Mouse (Mus musculus) kidney, adult 2 months (tissue): ENCODE measurements around the gene Noc3l. TPM values are rescaled to one million over a fixed set of nuclear protein-coding genes. Genes with fewer than 3 reads are reported as not detected.

Source experiments
- DNase-seq: peaks from one replicate; pipeline ENCODE4 v3.0.0; 2021
- H3K27ac ChIP-seq: fragments of 200-500 bp; 2 replicates; pipeline ENCODE4 v1.5.1; 2012; ENCODE audit warnings: low read depth, low read length, control low read depth, inconsistent platforms; ENCODE audit not compliant: insufficient read depth
- H3K27me3 ChIP-seq: fragments of 200-500 bp; replicated peaks from 2 replicates; pipeline ENCODE4 v1.6.1; 2012; ENCODE audit warnings: mild to moderate bottlenecking, moderate library complexity, low read length, inconsistent platforms; ENCODE audit not compliant: control insufficient read depth, insufficient read depth
- H3K36me3 ChIP-seq: fragments of 200-500 bp; 2 replicates; pipeline ENCODE4 v1.6.1; 2012; ENCODE audit warnings: mild to moderate bottlenecking, moderate library complexity, low read length, inconsistent platforms; ENCODE audit not compliant: control insufficient read depth, insufficient read depth
- H3K4me1 ChIP-seq: fragments of 200-500 bp; 2 replicates; pipeline ENCODE4 v1.6.1; 2011; ENCODE audit warnings: low read length; ENCODE audit not compliant: control insufficient read depth, insufficient read depth
- H3K4me3 ChIP-seq: fragments of 200-500 bp; 2 replicates; pipeline ENCODE4 v1.5.1; 2011; ENCODE audit warnings: mild to moderate bottlenecking, low read depth, low read length, control low read depth; ENCODE audit not compliant: insufficient read depth
- CTCF ChIP-seq: fragments of 200-500 bp; conservative IDR thresholded peaks from 2 replicates; pipeline ENCODE4 v1.5.1; 2011; ENCODE audit warnings: low read depth, mild to moderate bottlenecking, control low read depth, low read length, moderate library complexity, mixed read lengths; ENCODE audit not compliant: insufficient read depth, insufficient read length
- POLR2A ChIP-seq: fragments of 200-500 bp; IDR thresholded peaks from one replicate; pipeline ENCODE4 v1.6.1; 2011; ENCODE audit warnings: low read depth, low read length, control low read depth
- WGBS: fragments of 180-500 bp; shearing (Covaris S2); methylation state at CpG from one replicate; pipeline ENCODE4 v1.1.7; 2018; 5-methylcytosine and 5-hydroxymethylcytosine counted together
- polyA plus RNA-seq: library from polyadenylated mRNA; depleted of rRNA; stranded (reverse); fragments of >200 nt; gene quantifications from 2 replicates; pipeline ENCODE4 v1.2.3, GENCODE M21; 2012

Noc3l gene
- polyA plus RNA-seq, 1 experiment = 3.2 TPM

GRCm38 (mm10) chr19:38836084-38836437 lies 17.0 kb upstream of the Noc3l start:
- peak overlapping the region; percentile 82 for H3K27ac ChIP-seq
- H3K27me3 ChIP-seq = no peaks in the 10 kb centered on the region
- DNase-seq = no peak
- TF ChIP-seq CTCF = no peak
- H3K36me3 ChIP-seq = no peaks in the 10 kb centered on the region
- peak overlapping the region; percentile 80 for H3K4me3 ChIP-seq
- H3K4me1 ChIP-seq = no peaks in the 10 kb centered on the region; the same call in 1 of the 2 replicates
- 18% methylated on average over 10 of the region's 10 CpGs for WGBS

DNA sequence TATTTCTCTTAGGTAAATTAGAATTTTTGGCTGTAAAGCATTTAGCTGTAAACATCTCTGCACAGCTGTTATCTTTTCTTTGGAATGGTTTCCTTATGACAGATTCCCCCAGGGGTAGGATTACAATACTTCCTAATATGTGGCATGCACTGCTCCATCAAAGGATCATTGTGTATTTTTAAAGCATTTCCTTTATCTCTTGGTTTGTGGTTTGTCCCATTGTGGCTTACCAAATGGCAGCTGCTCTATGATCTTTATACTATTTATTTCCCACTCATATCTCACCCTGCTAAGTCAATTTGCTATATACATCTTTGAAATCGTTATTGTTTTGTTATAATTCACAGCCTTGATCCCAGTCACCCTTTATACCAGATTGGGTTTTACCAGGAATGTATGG lies 14.2 kb upstream of the Noc3l start:
- no peak for DNase-seq
- Histone ChIP-seq H3K4me3 (no peak overlapping the region), H3K27ac (no peak overlapping the region), H3K4me1 (no peaks in the 10 kb centered on the region; the same call in 1 of the 2 replicates), H3K27me3 (no peaks in the 10 kb centered on the region), H3K36me3 (no peaks in the 10 kb centered on the region)
- WGBS = 56% methylated on average over 1 of the region's 1 CpGs
- TF ChIP-seq POLR2A = no peak
- no peak for TF ChIP-seq CTCF

DNA sequence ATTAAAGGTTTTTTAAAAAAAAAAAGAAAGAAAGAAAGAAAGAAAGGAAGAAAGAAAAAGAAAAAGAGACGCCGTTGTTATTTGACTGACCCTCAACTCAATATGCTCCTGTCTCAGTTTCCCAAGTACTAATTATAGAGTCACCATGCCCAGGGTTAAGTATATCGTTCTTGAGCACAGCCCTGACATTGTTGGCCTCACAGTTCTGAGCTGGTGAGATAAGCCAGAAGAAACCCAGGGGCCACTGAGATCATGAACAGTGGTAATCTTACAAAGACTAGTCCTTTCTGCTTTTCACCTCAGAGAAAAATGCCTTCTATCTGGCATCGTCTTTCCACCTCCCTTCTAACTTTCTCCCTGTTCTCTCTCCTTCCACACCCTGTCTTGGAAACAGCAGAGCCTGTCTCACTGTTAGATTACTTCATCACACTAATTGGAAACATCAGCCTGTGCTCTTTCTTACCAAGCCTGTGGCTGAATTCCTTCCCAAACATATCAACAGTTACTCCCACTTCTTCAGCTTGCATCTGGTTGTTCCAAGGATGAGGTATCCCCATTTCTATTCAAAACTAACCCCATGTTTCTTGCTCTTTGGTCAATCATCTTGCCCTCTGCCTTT lies 1.3 kb upstream of the Noc3l start:
- H3K36me3 ChIP-seq = no peaks in the 10 kb centered on the region
- 92% methylated on average over 4 of the region's 4 CpGs for WGBS
- no peak overlapping the region for H3K27ac ChIP-seq
- no peak for DNase-seq
- no peaks in the 10 kb centered on the region for H3K27me3 ChIP-seq
- H3K4me3 ChIP-seq = no peak overlapping the region
- TF ChIP-seq CTCF = no peak
- no peak for TF ChIP-seq POLR2A
- peaks cover 5% of the 10 kb centered on the region for H3K4me1 ChIP-seq

DNA sequence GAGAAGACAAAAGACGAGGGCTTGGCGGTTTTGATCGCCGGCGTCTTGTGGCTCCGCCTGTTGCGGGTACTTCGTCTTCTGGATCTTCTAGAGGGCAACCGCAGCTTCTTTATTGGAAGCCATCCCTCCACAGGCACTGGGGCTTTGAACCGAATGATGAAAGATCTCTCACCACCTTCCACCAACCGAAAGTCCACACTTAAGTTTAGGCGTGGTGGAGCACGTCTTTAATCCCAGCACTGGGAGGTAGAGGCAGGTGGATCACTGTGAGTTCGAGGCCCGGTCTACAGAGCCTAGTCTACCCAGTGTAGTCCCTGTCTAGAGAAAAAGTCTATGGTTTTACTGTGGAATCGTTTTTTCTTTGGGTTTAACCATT lies 378 bp upstream of the Noc3l start:
- no peaks in the 10 kb centered on the region for H3K27me3 ChIP-seq
- no peak for TF ChIP-seq POLR2A
- TF ChIP-seq CTCF = no peak
- 0 out of 2 replicates have a peak, but pooled peaks cover 1% of the 10 kb centered on the region for H3K36me3 ChIP-seq
- WGBS = 11% methylated on average over 16 of the region's 16 CpGs
- H3K4me3 ChIP-seq = peak overlapping the region; percentile 94
- peaks cover 5% of the 10 kb centered on the region for H3K4me1 ChIP-seq
- no peak for DNase-seq
- H3K27ac ChIP-seq = no peak overlapping the region

DNA sequence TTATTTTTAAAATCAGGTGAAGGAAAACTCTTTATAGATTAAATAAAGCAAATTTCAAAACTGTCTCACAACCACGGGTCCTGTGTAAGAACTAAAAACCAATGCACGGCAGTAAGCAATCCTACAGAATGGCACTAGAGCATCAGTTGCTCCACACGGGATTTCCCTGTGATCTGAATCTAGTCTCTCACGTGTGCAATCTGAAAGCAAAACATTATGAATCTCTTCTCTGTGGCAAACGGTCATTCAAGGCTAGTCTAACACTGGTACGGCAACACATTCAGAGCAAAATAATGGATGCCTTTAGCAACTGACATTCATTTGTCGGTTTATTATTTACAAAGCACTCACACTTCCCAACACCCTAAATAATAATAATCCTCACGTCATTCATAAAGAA lies 846 bp downstream of the Noc3l start:
- TF ChIP-seq CTCF = no peak
- no peak for TF ChIP-seq POLR2A
- WGBS = 21% methylated on average over 8 of the region's 8 CpGs
- peak overlapping the region; percentile 94; the same call in 1 of the 2 replicates for H3K4me3 ChIP-seq

GRCm38 (mm10) chr19:38798801-38799200 lies 20.2 kb downstream of the Noc3l start:
- Histone ChIP-seq H3K4me1 (no peaks in the 10 kb centered on the region), H3K4me3 (no peak overlapping the region), H3K27ac (no peak overlapping the region), H3K36me3 (peaks cover 8% of the 10 kb centered on the region), H3K27me3 (no peaks in the 10 kb centered on the region)
- DNase-seq = no peak
- TF ChIP-seq CTCF (no peak), POLR2A (no peak)
- 91% methylated on average over 6 of the region's 6 CpGs for WGBS

More for the DNA sequence above, 846 bp downstream of the Noc3l start:
- no peak for DNase-seq
- Histone ChIP-seq H3K36me3 (0 out of 2 replicates have a peak, but pooled peaks cover 1% of the 10 kb centered on the region), H3K27me3 (no peaks in the 10 kb centered on the region), H3K27ac (no peak overlapping the region), H3K4me1 (peaks cover 5% of the 10 kb centered on the region)

GRCm38 (mm10) chr19:38798291-38798690 lies 20.7 kb downstream of the Noc3l start:
- 92% methylated on average over 1 of the region's 1 CpGs for WGBS
- peaks cover 8% of the 10 kb centered on the region for H3K36me3 ChIP-seq
- no peak overlapping the region for H3K27ac ChIP-seq
- no peak overlapping the region for H3K4me3 ChIP-seq
- no peak for DNase-seq
- H3K27me3 ChIP-seq = no peaks in the 10 kb centered on the region
- H3K4me1 ChIP-seq = no peaks in the 10 kb centered on the region
- TF ChIP-seq CTCF (no peak), POLR2A (no peak)
